Mouse (Mus musculus) cerebellum, postnatal 4 days (tissue): ENCODE measurements around the gene Zcchc24.
"Not testable (repeated sequence)": the region's sequence is repeated elsewhere in the genome, so short reads cannot be mapped to it uniquely, and the experiment has no call there.

Source experiments
- DNase-seq, 2 experiments: peaks; one replicate each; pipeline ENCODE4 v3.0.0; 2022; ENCODE audit warnings: low spot score in 2 of 2, mixed read lengths in 1 of 2

Zcchc24 gene

GRCm38 (mm10) chr14:25768915-25769625, at the start of gene Zcchc24:
Gene Zcchc24, minus strand, starts transcription at chr14:25769039.
- peak; percentile 64 to 75 for DNase-seq

- DNase-seq, result peak; percentile 46 to 69
Measured at GRCm38 (mm10) chr14:25816416-25816815, 47.6 kb upstream of the Zcchc24 start.

- DNase-seq, result no peak
Measured at GRCm38 (mm10) chr14:25814140-25814539, 45.3 kb upstream of the Zcchc24 start.

GRCm38 (mm10) chr14:25811026-25811425, 42.2 kb upstream of the Zcchc24 start:
- not testable (repeated sequence) for DNase-seq

GRCm38 (mm10) chr14:25806561-25806960, 37.7 kb upstream of the Zcchc24 start:
- DNase-seq, result no peak

- peak in 1 of 2 experiments; percentile 34 for DNase-seq
Measured at GRCm38 (mm10) chr14:25805871-25806270, 37.0 kb upstream of the Zcchc24 start.

- DNase-seq, result no peak
Measured at GRCm38 (mm10) chr14:25803246-25803809, 34.5 kb upstream of the Zcchc24 start.

GRCm38 (mm10) chr14:25802511-25802910, 33.7 kb upstream of the Zcchc24 start:
- DNase-seq, result no peak

GRCm38 (mm10) chr14:25800166-25800960, 31.5 kb upstream of the Zcchc24 start:
- peak; percentile 79 to 87 for DNase-seq

- no peak for DNase-seq
Measured at GRCm38 (mm10) chr14:25796619-25797018, 27.8 kb upstream of the Zcchc24 start.

GRCm38 (mm10) chr14:25795561-25796174, 26.8 kb upstream of the Zcchc24 start:
- peak in 1 of 2 experiments; percentile 39 for DNase-seq

GRCm38 (mm10) chr14:25795067-25795466, 26.2 kb upstream of the Zcchc24 start:
- no peak for DNase-seq

GRCm38 (mm10) chr14:25794331-25794730, 25.5 kb upstream of the Zcchc24 start:
- DNase-seq, result no peak

GRCm38 (mm10) chr14:25790768-25791302, 22.0 kb upstream of the Zcchc24 start:
- DNase-seq, result no peak

GRCm38 (mm10) chr14:25789946-25790345, 21.1 kb upstream of the Zcchc24 start:
- DNase-seq, result no peak

- no peak for DNase-seq
Measured at GRCm38 (mm10) chr14:25789207-25789606, 20.4 kb upstream of the Zcchc24 start.

- DNase-seq, result no peak
Measured at GRCm38 (mm10) chr14:25788201-25788600, 19.4 kb upstream of the Zcchc24 start.

GRCm38 (mm10) chr14:25787387-25787910, 18.6 kb upstream of the Zcchc24 start:
- DNase-seq, result no peak

GRCm38 (mm10) chr14:25786959-25787358, 18.1 kb upstream of the Zcchc24 start:
- DNase-seq, result no peak

- no peak for DNase-seq
Measured at GRCm38 (mm10) chr14:25785210-25785609, 16.4 kb upstream of the Zcchc24 start.

- DNase-seq, result no peak
Measured at GRCm38 (mm10) chr14:25783220-25783619, 14.4 kb upstream of the Zcchc24 start.

GRCm38 (mm10) chr14:25780601-25781000, 11.8 kb upstream of the Zcchc24 start:
- no peak for DNase-seq
